ENCODE assay signal across 9 mouse cellular contexts in the genomic region with DNA sequence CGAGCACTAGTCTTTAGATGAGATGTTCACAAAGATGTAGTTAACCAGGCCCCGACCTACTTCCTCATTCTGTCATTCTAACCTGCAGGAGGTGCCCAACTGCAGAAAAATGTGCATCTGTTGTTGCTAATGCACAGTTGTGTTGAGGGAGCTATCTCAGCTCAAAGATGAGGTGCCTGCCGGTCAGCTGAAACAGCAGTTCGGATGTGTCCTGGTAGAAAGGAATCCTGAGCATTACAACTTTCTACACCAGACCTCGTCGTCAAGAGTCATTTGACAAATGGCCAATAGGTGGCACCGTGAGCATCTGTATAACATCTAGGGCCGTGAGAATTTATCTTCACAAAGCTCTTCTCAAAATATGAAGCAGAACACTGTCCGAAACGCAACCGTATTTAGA. TPM values are rescaled to one million over a fixed set of nuclear protein-coding genes. Genes with fewer than 3 reads are reported as not detected.
DNase-seq lines count a peak whose midpoint lies in the region; ATAC-seq and TF ChIP-seq lines count a peak whose summit lies in the region.
"Had no signal": no experiment of that assay in that cellular context is flagged by ENCODE, and none has a peak within 500 bp of the region (broad histone marks: within the 10 kb centered on the region; RNA-seq: fewer than 3 reads in every experiment).

No protein-coding gene starts in this region.

- DNase-seq in heart, adult 11 months, result peak; percentile 75
- no peak for DNase-seq in heart, embryonic 10.5 days (ENCODE audit: low spot score)
- DNase-seq in CD4-positive helper T cell, adult 2 months (ENCODE audit: low read depth, low spot score), result peak; percentile 42
- peak; percentile 42 to 61 for DNase-seq in adrenal gland, postnatal 36 days
- DNase-seq in large intestine, adult 2 months (ENCODE audit: low read depth, low spot score), result peak; percentile 31
- DNase-seq in lung, postnatal 25 days (ENCODE audit: low spot score), result peak; percentile 35
- DNase-seq in stomach, postnatal 0 days (ENCODE audit: low spot score), result peak; percentile 57

- H3K4me1 ChIP-seq in heart, embryonic 10.5 days, result peaks cover 9% of the 10 kb centered on the region; the same call in 1 of the 2 replicates
- H3K4me1 ChIP-seq in forebrain, embryonic 15.5 days, result no peaks in the 10 kb centered on the region
- H3K4me1 ChIP-seq in stomach, postnatal 0 days (replicated peaks; ENCODE audit: control insufficient read depth, insufficient read depth), result no peaks in the 10 kb centered on the region

- H3K27ac ChIP-seq in heart, embryonic 10.5 days, result no peak overlapping the region
- no peak overlapping the region for H3K27ac ChIP-seq in forebrain, embryonic 15.5 days (replicated peaks)
- no peak overlapping the region for H3K27ac ChIP-seq in stomach, postnatal 0 days (replicated peaks)
- H3K27ac ChIP-seq: limb, embryonic 15.5 days had no signal

- H3K9ac ChIP-seq in forebrain, embryonic 15.5 days (replicated peaks), result no peak overlapping the region
- H3K9ac ChIP-seq in stomach, postnatal 0 days (ENCODE audit: low read length), result no peak overlapping the region
- H3K9ac ChIP-seq: limb, embryonic 15.5 days had no signal

- TF ChIP-seq EP300 in stomach, postnatal 0 days (optimal IDR thresholded peaks at IDR 0.05), result no peak

- ATAC-seq in forebrain, embryonic 15.5 days (replicated peaks), result peak; percentile 48; the same call in 1 of the 2 replicates
- ATAC-seq in stomach, postnatal 0 days (ENCODE audit: low FRiP score, low TSS enrichment), result no peak

- H3K4me3 ChIP-seq in heart, embryonic 10.5 days, result no peak overlapping the region
- no peak overlapping the region for H3K4me3 ChIP-seq in forebrain, embryonic 15.5 days
- H3K4me3 ChIP-seq in stomach, postnatal 0 days (ENCODE audit: low read depth, low read length), result no peak overlapping the region
- H3K4me3 ChIP-seq: limb, embryonic 15.5 days had no signal

- no peaks in the 10 kb centered on the region for H3K36me3 ChIP-seq in heart, embryonic 10.5 days
- H3K36me3 ChIP-seq in forebrain, embryonic 15.5 days, result no peaks in the 10 kb centered on the region
- no peaks in the 10 kb centered on the region for H3K36me3 ChIP-seq in stomach, postnatal 0 days (ENCODE audit: control insufficient read depth, insufficient read depth, low read length)
- H3K36me3 ChIP-seq: limb, embryonic 15.5 days had no signal

- no peak overlapping the region for H3K4me2 ChIP-seq in forebrain, embryonic 15.5 days (replicated peaks)
- H3K4me2 ChIP-seq in stomach, postnatal 0 days (replicated peaks; ENCODE audit: low read depth), result no peak overlapping the region
- H3K4me2 ChIP-seq: limb, embryonic 15.5 days had no signal

- no peaks in the 10 kb centered on the region for H3K27me3 ChIP-seq in heart, embryonic 10.5 days (ENCODE audit: insufficient read depth, poor library complexity, severe bottlenecking)
- H3K27me3 ChIP-seq in forebrain, embryonic 15.5 days, result no peaks in the 10 kb centered on the region
- no peaks in the 10 kb centered on the region for H3K27me3 ChIP-seq in stomach, postnatal 0 days (ENCODE audit: control insufficient read depth, insufficient read depth, low read length)

- no peaks in the 10 kb centered on the region for H3K9me3 ChIP-seq in heart, embryonic 10.5 days
- H3K9me3 ChIP-seq in forebrain, embryonic 15.5 days, result no peaks in the 10 kb centered on the region
- H3K9me3 ChIP-seq in stomach, postnatal 0 days (ENCODE audit: control insufficient read depth, low read length), result no peaks in the 10 kb centered on the region
- H3K9me3 ChIP-seq: limb, embryonic 15.5 days had no signal

- peak; percentile 78 for TF ChIP-seq CTCF in stomach, postnatal 0 days (IDR thresholded peaks at IDR 0.05; ENCODE audit: low read depth)

- WGBS in heart, embryonic 10.5 days, result 28% methylated on average over 11 of the region's 11 CpGs
- 25% methylated on average over 11 of the region's 11 CpGs for WGBS in forebrain, embryonic 15.5 days
- WGBS in large intestine, adult 2 months, result 16% methylated on average over 11 of the region's 11 CpGs
- 18% methylated on average over 11 of the region's 11 CpGs for WGBS in stomach, postnatal 0 days

RNA-seq across cellular contexts. Expression of gene Llph, which starts 30.4 kb away (rescaled TPM):
- 35.7 and 47.8 TPM in 2 replicates for polyA plus RNA-seq in heart, embryonic 10.5 days (2016; fragmentation: Nextera tagmentation; extraction: Ambion mirVana)
- 10 to 100 TPM; 25.3 to 26.3 TPM for total RNA-seq in adrenal gland, postnatal 36 days (2021)
- polyA plus RNA-seq in forebrain, embryonic 15.5 days (2015; fragmentation: Nextera tagmentation; extraction: Ambion mirVana), result 41.9 and 44.6 TPM in 2 replicates
- 4.9 and 6.4 TPM in 2 replicates for polyA plus RNA-seq in large intestine, adult 2 months (2012; rRNA removed)
- polyA plus RNA-seq in stomach, postnatal 0 days (2015; fragmentation: Nextera tagmentation; extraction: Ambion mirVana), result 46.6 and 47.5 TPM in 2 replicates

RNA-seq across cellular contexts. Expression of gene Irak3, which starts 55.3 kb away (rescaled TPM):
- 0.22 and 0.24 TPM in 2 replicates for polyA plus RNA-seq in heart, embryonic 10.5 days (2016; fragmentation: Nextera tagmentation; extraction: Ambion mirVana)
- total RNA-seq in adrenal gland, postnatal 36 days (2021), result 1 to 10 TPM; 3.4 to 3.6 TPM
- 0.19 and 0.34 TPM in 2 replicates for polyA plus RNA-seq in forebrain, embryonic 15.5 days (2015; fragmentation: Nextera tagmentation; extraction: Ambion mirVana)
- polyA plus RNA-seq in large intestine, adult 2 months (2012; rRNA removed), result 2.1 and 2.2 TPM in 2 replicates
- 0.74 and 0.75 TPM in 2 replicates for polyA plus RNA-seq in stomach, postnatal 0 days (2015; fragmentation: Nextera tagmentation; extraction: Ambion mirVana)

RNA-seq across cellular contexts. Expression of gene Tmbim4, which starts 55.8 kb away (rescaled TPM):
- 106 and 119 TPM in 2 replicates for polyA plus RNA-seq in heart, embryonic 10.5 days (2016; fragmentation: Nextera tagmentation; extraction: Ambion mirVana)
- 100 to 1,000 TPM; 132 to 159 TPM for total RNA-seq in adrenal gland, postnatal 36 days (2021)
- polyA plus RNA-seq in forebrain, embryonic 15.5 days (2015; fragmentation: Nextera tagmentation; extraction: Ambion mirVana), result 74.4 and 74.6 TPM in 2 replicates
- 264 and 340 TPM in 2 replicates for polyA plus RNA-seq in large intestine, adult 2 months (2012; rRNA removed)
- 178 and 181 TPM in 2 replicates for polyA plus RNA-seq in stomach, postnatal 0 days (2015; fragmentation: Nextera tagmentation; extraction: Ambion mirVana)
